Mouse (Mus musculus): Measurements from ENCODE around the gene Nup107. TPM values are rescaled to one million over a fixed set of nuclear protein-coding genes. Genes with fewer than 3 reads are reported as not detected.
"Not testable (repeated sequence)": the region's sequence is repeated elsewhere in the genome, so short reads cannot be mapped to it uniquely, and the experiment has no call there.

Gene Nup107
- polyA plus RNA-seq, 1 experiment from 2014 or later = 58.8 TPM

DNA sequence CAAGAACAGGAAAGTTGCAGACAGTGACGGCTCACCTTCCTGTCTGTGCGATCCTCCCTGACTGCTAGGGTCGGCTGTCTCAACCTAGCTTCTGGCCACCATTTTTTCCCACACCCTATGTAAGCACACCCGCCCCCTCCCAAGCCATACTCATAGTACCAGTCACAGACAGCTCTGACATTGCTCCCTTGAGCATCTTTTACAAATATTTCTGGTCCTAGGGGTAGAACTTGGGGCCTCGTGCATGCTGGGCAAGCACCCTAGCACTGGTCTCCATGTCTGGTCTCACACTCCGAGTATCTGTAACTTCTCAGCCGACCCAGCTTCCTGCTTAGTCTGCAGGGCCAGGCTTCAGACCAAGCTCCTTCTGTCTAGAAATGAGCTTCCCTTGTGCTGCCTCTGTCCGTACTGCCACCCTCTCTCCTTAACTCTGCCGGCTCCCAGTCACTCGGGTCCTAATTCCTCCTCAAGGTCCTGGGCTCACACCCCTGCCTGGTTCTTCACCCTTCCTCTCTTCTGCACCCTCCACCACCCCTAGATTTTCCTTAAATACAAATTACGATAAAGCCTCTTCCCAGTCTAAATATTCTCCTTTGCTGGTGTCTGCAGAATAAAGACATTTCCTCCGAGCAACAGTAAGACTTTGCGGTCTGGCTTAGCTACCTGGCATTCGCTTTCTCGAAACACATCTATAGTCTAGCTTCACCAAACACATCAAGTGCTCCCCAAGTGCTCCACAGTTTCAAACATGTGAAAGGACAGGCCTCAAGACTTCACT lies 50.6 kb downstream of the Nup107 start:
- Histone ChIP-seq H3K9ac (no peak overlapping the region), H3K4me1 (replicated peaks) (0 out of 2 replicates have a peak, but pooled peaks cover 7% of the 10 kb centered on the region), H3K27ac (no peak overlapping the region), H3K27me3 (replicated peaks) (no peaks in the 10 kb centered on the region), H3K4me3 (replicated peaks) (no peak overlapping the region), H3K36me3 (peaks cover 5% of the 10 kb centered on the region; the same call in 1 of the 2 replicates), H3K9me3 (no peaks in the 10 kb centered on the region), H3K4me2 (replicated peaks) (no peak overlapping the region)
- ATAC-seq = no peak
- WGBS = 79% methylated on average over 15 of the region's 15 CpGs

DNA sequence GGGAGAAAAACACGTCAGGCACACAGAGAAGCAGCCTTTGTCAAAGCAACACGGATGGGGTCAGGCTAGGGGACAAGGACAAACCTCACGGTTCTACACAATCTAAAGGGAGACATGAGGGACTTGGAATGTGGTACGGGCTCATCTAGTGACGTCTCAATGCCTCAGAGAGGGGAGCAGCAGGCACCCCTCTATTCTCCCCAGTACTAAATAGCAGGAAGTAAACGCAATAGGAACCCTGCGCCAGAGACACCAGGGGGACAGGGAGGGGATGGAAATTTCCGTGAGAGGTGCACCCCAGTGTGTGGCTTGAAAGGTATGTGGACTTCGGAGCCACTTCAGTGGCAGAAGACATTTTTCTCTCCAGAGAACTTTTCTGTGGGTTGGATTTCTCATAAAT lies 51.6 kb downstream of the Nup107 start:
- Histone ChIP-seq H3K4me1 (replicated peaks) (0 out of 2 replicates have a peak, but pooled peaks cover 7% of the 10 kb centered on the region), H3K36me3 (peaks cover 7% of the 10 kb centered on the region; the same call in 1 of the 2 replicates), H3K4me2 (replicated peaks) (no peak overlapping the region), H3K4me3 (replicated peaks) (no peak overlapping the region), H3K9ac (no peak overlapping the region), H3K27ac (no peak overlapping the region), H3K27me3 (replicated peaks) (no peaks in the 10 kb centered on the region), H3K9me3 (no peaks in the 10 kb centered on the region)
- WGBS = 85% methylated on average over 9 of the region's 9 CpGs
- ATAC-seq = no peak

DNA sequence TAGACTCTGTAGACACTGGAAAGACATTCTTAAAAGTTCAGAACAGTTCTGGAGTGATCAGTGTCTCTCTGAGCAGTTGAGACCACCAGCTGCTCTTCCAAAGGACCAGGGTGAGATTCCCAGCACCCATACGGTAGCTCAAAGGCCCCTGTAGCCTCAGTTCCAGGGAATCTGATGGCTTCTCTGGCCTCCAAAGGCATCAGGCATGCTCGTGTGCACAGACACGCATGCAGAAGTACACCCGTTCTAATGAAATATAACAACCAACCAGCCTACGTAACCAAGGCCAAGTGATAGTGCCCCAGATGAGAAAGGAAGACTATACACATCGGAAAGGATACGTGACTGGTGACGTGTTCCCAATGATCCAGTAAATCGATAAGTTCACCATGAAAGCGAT lies 52.3 kb downstream of the Nup107 start:
- H3K9ac ChIP-seq = no peak overlapping the region
- H3K36me3 ChIP-seq = peaks cover 7% of the 10 kb centered on the region; the same call in 1 of the 2 replicates
- H3K27ac ChIP-seq = no peak overlapping the region
- no peak overlapping the region for H3K4me2 ChIP-seq (replicated peaks)
- H3K9me3 ChIP-seq = no peaks in the 10 kb centered on the region
- 0 out of 2 replicates have a peak, but pooled peaks cover 4% of the 10 kb centered on the region for H3K4me1 ChIP-seq (replicated peaks)
- WGBS = 98% methylated on average over 10 of the region's 10 CpGs
- no peak for ATAC-seq
- no peaks in the 10 kb centered on the region for H3K27me3 ChIP-seq (replicated peaks)
- no peak overlapping the region for H3K4me3 ChIP-seq (replicated peaks)

DNA sequence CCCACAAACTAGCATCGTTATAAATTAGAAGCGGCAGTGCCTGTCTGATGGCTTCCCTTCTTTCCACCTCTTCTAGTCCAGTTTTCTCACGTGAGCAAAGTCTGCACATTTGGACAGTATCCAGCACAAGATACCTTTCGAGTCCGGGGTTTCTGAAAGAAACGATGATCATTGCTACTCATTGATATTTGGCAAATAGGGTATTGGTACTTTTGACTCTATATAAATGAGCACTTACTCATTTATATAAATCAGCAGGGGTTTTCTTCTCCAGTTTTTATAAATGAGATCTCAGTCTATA lies 52.9 kb downstream of the Nup107 start:
- ATAC-seq = no peak

DNA sequence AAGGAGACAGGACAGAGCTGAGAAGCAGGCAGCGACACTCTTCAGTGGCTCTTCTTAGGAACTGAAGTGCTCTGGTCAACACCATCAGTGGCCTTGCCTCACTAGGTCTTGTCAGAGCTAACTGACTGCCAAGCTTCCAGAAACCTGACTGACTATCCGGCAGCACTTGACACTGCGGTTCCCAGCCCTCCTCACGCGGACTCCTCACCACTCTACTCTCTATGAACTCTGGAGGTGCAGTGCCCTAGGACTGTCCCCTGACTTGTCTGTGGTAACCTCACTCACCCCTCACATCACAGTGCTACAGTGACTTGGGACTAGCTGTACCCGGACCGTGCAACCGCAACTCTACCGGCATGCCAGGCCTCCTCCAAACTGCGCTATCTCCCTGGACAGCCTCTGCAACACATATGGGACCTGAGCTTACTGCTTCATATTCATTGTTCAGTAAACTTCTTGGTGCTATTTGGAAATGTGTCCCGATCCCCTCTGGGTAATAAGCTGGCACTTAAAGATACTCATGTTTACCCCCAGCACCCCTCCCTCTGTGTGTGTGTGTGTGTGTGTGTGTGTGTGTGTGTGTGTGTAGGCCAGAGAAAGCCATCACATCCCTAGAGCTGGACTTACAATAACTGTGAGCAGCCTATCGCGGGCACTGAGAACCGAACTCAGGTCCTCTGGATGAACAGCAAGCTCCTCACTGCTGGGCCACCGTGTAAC lies 53.4 kb downstream of the Nup107 start:
- H3K27ac ChIP-seq = no peak overlapping the region
- peaks cover 7% of the 10 kb centered on the region; the same call in 1 of the 2 replicates for H3K36me3 ChIP-seq
- no peaks in the 10 kb centered on the region for H3K27me3 ChIP-seq (replicated peaks)
- no peak overlapping the region for H3K9ac ChIP-seq
- H3K4me3 ChIP-seq (replicated peaks) = no peak overlapping the region
- H3K4me1 ChIP-seq (replicated peaks) = no peaks in the 10 kb centered on the region
- no peaks in the 10 kb centered on the region for H3K9me3 ChIP-seq
- WGBS = 94% methylated on average over 15 of the region's 15 CpGs
- H3K4me2 ChIP-seq (replicated peaks) = no peak overlapping the region
- ATAC-seq = no peak

More for the DNA sequence above, 52.9 kb downstream of the Nup107 start:
- peaks cover 7% of the 10 kb centered on the region; the same call in 1 of the 2 replicates for H3K36me3 ChIP-seq
- H3K4me1 ChIP-seq (replicated peaks) = no peaks in the 10 kb centered on the region
- no peak overlapping the region for H3K4me2 ChIP-seq (replicated peaks)
- no peaks in the 10 kb centered on the region for H3K9me3 ChIP-seq
- H3K4me3 ChIP-seq (replicated peaks) = no peak overlapping the region
- no peaks in the 10 kb centered on the region for H3K27me3 ChIP-seq (replicated peaks)
- H3K9ac ChIP-seq = no peak overlapping the region
- no peak overlapping the region for H3K27ac ChIP-seq
- WGBS = 94% methylated on average over 6 of the region's 6 CpGs

DNA sequence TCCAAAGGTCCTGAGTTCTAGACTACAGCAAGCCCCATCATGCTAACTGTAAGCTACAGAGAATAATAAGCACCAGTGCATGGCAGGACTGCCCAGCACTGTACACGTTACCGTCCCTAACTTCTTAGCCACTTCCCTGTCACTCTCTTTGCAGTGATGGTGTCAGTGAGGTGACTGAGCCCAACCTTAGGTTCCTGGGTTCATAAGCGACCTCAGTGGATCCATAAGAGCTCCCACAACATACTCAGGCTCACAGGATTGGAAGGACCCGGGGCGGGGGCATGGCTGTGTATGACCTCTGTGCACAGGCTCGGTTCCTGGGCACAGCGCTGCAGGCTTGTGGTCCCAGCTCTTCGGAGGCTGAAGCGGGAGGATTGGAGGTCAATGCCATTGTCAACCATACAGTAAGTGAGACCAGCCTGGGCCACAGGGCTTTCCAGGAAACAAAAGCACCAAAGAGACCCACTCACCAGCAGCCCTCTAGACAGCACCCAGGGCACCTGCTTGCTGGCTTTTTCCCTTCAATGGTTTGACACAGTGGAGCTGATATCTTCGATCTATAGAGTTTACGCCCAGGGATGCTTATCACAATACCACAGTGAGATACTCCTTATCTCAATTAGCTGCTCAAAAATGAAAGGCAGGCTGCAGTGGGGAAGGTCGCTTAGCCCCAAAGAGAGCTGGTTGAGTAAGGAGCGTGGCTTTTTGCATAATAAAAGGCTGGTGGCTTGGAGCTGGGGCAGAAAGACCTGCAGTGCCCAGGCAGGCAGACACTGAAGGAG lies 54.2 kb downstream of the Nup107 start:
- no peak overlapping the region for H3K9ac ChIP-seq
- no peak overlapping the region for H3K27ac ChIP-seq
- no peak for ATAC-seq
- H3K36me3 ChIP-seq = peaks cover 7% of the 10 kb centered on the region; the same call in 1 of the 2 replicates
- H3K4me3 ChIP-seq (replicated peaks) = no peak overlapping the region
- no peaks in the 10 kb centered on the region for H3K4me1 ChIP-seq (replicated peaks)
- no peak overlapping the region for H3K4me2 ChIP-seq (replicated peaks)
- H3K9me3 ChIP-seq = no peaks in the 10 kb centered on the region
- no peaks in the 10 kb centered on the region for H3K27me3 ChIP-seq (replicated peaks)
- WGBS = 87% methylated on average over 13 of the region's 13 CpGs

DNA sequence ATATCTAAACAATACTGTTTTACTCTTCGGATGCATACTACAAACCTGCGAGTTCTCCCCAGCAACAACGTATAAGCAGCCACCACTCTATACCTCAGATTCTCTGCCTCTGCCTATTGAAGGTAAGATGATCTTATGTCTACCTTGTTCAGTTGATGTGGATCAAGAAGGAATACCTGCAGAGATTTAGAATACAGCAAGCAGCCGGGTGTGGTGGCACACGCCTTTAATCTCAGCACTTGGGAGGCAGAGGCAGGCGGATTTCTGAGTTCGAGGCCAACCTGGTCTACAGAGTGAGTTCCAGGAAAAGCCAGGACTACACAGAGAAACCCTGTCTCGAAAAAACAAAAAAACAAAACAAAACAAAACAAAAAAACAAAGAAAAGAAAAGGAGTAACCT lies 55.0 kb downstream of the Nup107 start:
- not testable (repeated sequence) for H3K27ac ChIP-seq; H3K4me3 ChIP-seq (replicated peaks); H3K4me1 ChIP-seq (replicated peaks); H3K9ac ChIP-seq; ATAC-seq; H3K27me3 ChIP-seq (replicated peaks); H3K4me2 ChIP-seq (replicated peaks); H3K36me3 ChIP-seq; H3K9me3 ChIP-seq
- 89% methylated on average over 8 of the region's 8 CpGs for WGBS

DNA sequence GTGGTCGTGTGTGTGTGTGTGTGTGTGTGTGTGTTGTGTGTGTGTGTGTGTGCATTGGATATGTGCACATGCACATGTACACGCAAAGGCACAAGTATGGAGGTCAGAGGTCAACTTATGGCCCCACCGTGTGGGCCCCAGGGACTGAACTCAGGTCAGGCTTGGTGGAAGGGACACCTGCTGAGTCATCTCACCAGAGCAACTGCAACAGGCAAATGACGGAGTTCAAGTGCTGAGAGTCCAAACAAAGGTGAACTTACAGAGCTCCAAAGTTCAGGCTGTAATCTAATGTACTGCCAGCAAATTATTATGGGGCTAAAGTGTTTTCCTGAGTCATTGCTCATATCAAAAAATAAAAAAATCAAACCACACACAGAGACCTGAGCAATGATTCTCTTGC lies 55.4 kb downstream of the Nup107 start:
- WGBS = 71% methylated on average over 4 of the region's 4 CpGs
- H3K9me3 ChIP-seq = no peaks in the 10 kb centered on the region
- H3K27me3 ChIP-seq (replicated peaks) = no peaks in the 10 kb centered on the region
- H3K27ac ChIP-seq = no peak overlapping the region
- peak; percentile 78 for ATAC-seq
- peaks cover 7% of the 10 kb centered on the region; the same call in 1 of the 2 replicates for H3K36me3 ChIP-seq
- no peaks in the 10 kb centered on the region for H3K4me1 ChIP-seq (replicated peaks)
- H3K4me3 ChIP-seq (replicated peaks) = no peak overlapping the region
- H3K4me2 ChIP-seq (replicated peaks) = no peak overlapping the region
- H3K9ac ChIP-seq = no peak overlapping the region

DNA sequence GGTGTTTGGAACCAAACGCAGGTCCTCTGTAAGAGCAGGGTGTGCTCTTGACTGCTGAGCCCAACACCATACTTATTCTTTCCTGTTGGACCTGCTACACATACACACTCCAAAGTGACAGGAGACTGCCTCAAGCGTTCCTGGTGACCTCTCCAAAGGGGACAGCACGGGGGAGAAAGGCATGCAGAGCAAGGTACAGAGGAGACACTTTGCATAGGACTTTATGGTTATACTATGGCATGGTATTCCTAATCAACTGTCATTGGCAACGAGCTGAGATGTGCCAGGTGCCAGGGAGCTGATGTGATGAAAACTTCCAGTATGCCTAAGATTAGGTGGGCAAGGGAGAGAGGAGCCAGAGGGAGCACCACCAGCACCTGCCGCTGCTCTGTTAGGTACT lies 55.9 kb downstream of the Nup107 start:
- H3K36me3 ChIP-seq = peaks cover 7% of the 10 kb centered on the region; the same call in 1 of the 2 replicates
- no peak overlapping the region for H3K27ac ChIP-seq
- H3K27me3 ChIP-seq (replicated peaks) = no peaks in the 10 kb centered on the region
- WGBS = 92% methylated on average over 5 of the region's 5 CpGs
- H3K4me2 ChIP-seq (replicated peaks) = no peak overlapping the region
- H3K4me1 ChIP-seq (replicated peaks) = no peaks in the 10 kb centered on the region
- no peak overlapping the region for H3K4me3 ChIP-seq (replicated peaks)
- no peak overlapping the region for H3K9ac ChIP-seq
- H3K9me3 ChIP-seq = no peaks in the 10 kb centered on the region
- no peak for ATAC-seq

DNA sequence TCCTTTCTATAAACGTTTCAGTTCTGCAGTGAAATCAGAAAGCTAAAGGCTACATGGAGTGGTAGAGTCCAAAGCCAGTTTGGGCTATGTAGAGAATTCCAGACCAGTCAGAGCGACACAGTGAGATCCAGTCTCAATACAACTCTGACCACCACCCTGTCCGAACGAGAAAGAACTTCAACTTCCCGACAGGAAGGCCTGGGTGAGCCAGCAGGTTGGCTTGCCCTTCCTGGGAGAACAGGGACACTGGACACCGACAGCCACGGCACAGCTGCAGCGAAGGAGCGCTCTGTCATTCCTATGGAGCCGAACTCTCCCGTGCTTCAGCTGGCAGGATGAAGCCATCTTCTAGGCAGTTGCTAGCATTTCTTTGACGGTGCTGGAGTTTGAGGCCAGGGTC lies 57.1 kb downstream of the Nup107 start:
- not testable (repeated sequence) for H3K36me3 ChIP-seq; H3K9me3 ChIP-seq; H3K9ac ChIP-seq; H3K4me3 ChIP-seq (replicated peaks); H3K4me2 ChIP-seq (replicated peaks); H3K27ac ChIP-seq; H3K27me3 ChIP-seq (replicated peaks); ATAC-seq; H3K4me1 ChIP-seq (replicated peaks)
- 91% methylated on average over 12 of the region's 12 CpGs for WGBS

DNA sequence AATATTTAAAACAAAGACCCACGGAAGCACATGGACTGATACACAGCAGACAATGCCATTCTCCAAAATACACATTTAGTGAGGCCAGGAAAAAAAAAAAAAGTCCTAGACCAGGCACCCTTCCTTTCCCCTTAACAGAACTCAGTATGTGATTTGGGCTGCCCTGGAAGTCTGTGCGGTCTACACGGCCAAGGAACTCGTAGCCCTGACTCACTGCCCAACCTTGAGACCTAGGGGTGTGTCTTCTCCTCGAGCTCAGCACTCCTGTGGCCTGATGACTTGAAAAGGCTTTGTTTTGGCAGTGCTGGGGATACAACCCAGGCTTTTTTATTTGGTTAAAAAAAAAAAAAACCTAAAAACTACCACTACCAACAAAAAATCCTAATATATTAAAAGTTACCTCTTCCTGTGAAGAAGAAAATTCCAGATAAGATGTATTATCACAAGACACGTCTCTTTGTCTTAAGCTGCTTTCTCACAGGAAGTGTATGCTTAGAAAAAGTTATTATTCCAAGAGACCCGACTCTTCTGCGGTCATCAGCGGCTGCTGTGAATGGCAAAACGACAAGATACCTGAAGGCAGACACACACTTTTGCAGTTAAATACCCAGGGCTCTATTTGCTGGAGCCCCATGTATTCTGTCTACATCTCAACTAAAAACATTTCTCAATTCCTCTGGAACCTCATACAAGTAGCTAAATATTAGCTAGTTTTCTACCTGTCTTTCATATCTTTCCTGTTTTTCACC lies 58.2 kb downstream of the Nup107 start:
- not testable (repeated sequence) for H3K4me1 ChIP-seq (replicated peaks); H3K9ac ChIP-seq; H3K4me2 ChIP-seq (replicated peaks); H3K27me3 ChIP-seq (replicated peaks); H3K36me3 ChIP-seq; H3K4me3 ChIP-seq (replicated peaks); H3K27ac ChIP-seq; H3K9me3 ChIP-seq; ATAC-seq
- WGBS = 65% methylated on average over 10 of the region's 10 CpGs

DNA sequence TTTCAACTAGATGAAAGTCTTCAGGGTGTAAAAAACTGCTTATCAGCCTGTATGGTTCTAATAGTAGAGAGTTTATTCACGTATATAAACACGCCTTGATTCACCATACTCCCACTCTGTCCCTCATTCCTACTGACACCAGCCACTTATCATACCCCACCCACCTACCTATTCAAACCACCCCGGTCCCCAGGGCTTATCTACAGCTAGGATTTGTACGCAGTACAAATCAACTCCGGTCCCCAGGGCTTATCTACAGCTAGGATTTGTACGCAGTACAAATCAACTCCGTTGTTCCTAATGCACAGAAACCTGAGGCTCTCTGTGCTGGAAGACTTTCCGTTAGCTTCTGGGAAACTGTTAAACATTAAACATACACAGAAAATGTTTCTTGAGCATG lies 58.9 kb downstream of the Nup107 start:
- not testable (repeated sequence) for H3K4me2 ChIP-seq (replicated peaks); H3K27me3 ChIP-seq (replicated peaks); H3K9me3 ChIP-seq; H3K4me3 ChIP-seq (replicated peaks); H3K9ac ChIP-seq; H3K27ac ChIP-seq; H3K4me1 ChIP-seq (replicated peaks); H3K36me3 ChIP-seq
- WGBS = 57% methylated on average over 8 of the region's 8 CpGs
- ATAC-seq = peak; percentile 65

Data from intestine, embryonic 15.5 days (tissue).